Mouse (Mus musculus) natural killer cell, adult 2 months (primary cell): ENCODE results near the gene Ldlrad3.

ENCODE experiments used
- DNase-seq, 2 experiments: peaks; one replicate each; pipeline ENCODE4 v3.0.0; 2022; ENCODE audit warnings: low spot score in 2 of 2

The Ldlrad3 gene

DNA sequence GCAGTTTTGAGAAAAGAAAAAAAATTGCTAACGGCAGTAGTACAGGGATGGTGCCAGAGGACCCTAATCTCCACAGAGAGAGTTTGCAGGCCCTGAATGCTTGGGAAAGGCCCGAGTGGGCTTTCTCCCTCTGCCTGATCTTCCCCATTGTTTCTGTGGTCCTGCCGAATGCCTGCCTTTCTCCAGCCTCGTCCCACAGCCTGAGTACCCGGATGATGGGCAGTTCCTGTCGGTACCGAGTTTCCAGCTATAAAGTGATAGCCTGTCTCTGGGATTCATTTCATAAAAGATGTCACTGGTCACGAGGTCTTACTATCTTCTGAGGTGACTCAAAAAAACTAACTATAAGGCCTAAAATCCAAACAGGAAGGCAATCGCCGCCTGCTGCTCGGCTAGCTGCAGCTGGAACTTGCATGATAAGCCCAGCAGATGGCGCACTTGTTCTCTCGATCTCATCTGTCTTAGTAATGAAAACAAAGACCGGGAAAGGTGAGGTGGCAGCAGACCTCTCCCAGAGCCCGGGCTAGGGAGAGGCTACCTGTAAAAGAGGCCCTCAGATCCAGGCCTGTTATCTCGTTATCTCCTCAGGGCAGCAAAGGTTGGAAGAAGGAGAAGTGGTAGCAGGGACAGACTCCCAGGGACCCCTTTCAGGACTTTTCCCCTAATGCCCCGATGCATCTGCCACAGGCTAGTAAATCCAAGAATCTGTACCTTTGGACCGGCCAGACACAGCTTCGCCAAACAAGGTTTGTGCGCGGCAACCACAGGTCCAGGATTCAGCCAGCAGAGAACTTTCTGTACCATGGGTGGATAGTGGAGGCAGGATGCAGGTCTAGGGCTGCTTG is 280.4 kb downstream of the Ldlrad3 start:
- DNase-seq, result peak; percentile 34 to 69

- no peak for DNase-seq
Observed at GRCm38 (mm10) chr2:101902196-101902595, 284.0 kb downstream of the Ldlrad3 start.
